12 mouse cellular contexts compared by ENCODE assay signal in genomic region chr6:28743586-28743985, GRCm38 (mm10).
DNase-seq lines count a peak whose midpoint lies in the region; ATAC-seq and TF ChIP-seq lines count a peak whose summit lies in the region.
"Had no signal": no experiment of that assay in that cellular context is flagged by ENCODE, and none has a peak within 500 bp of the region (broad histone marks: within the 10 kb centered on the region; RNA-seq: fewer than 3 reads in every experiment).

No protein-coding gene starts in this region.

- peaks cover 20% of the 10 kb centered on the region for H3K4me1 ChIP-seq in hindbrain, embryonic 12.5 days
- H3K4me1 ChIP-seq in hindbrain, embryonic 16.5 days (ENCODE audit: control insufficient read depth, insufficient read depth, low read depth, low read length), result peaks cover 15% of the 10 kb centered on the region
- H3K4me1 ChIP-seq in hindbrain, postnatal 0 days (ENCODE audit: insufficient read depth, low read length), result peaks cover 12% of the 10 kb centered on the region

- TF ChIP-seq CTCF in hindbrain, postnatal 0 days (IDR thresholded peaks at IDR 0.05; ENCODE audit: low read depth), result no peak

- H3K27ac ChIP-seq in hindbrain, embryonic 12.5 days, result peak overlapping the region; percentile 7; the same call in 1 of the 2 replicates
- no peak overlapping the region for H3K27ac ChIP-seq in hindbrain, embryonic 16.5 days (ENCODE audit: low read depth, low read length)
- H3K27ac ChIP-seq in hindbrain, postnatal 0 days, result no peak overlapping the region; the same call in 1 of the 2 replicates
- H3K27ac ChIP-seq: macrophage had no signal

- H3K27me3 ChIP-seq in hindbrain, embryonic 12.5 days, result no peaks in the 10 kb centered on the region
- no peaks in the 10 kb centered on the region for H3K27me3 ChIP-seq in hindbrain, embryonic 16.5 days (replicated peaks; ENCODE audit: control insufficient read depth, insufficient read depth, low read length)
- H3K27me3 ChIP-seq in hindbrain, postnatal 0 days (ENCODE audit: insufficient read depth, low read length), result no peaks in the 10 kb centered on the region

- no peak; the same call in 1 of the 2 replicates for ATAC-seq in hindbrain, embryonic 12.5 days (ENCODE audit: low FRiP score)
- ATAC-seq in hindbrain, embryonic 16.5 days, result no peak
- no peak for ATAC-seq in hindbrain, postnatal 0 days

- no peaks in the 10 kb centered on the region for H3K9me3 ChIP-seq in hindbrain, embryonic 12.5 days (replicated peaks)
- no peaks in the 10 kb centered on the region for H3K9me3 ChIP-seq in hindbrain, embryonic 16.5 days (ENCODE audit: control insufficient read depth, low read length)
- H3K9me3 ChIP-seq in hindbrain, postnatal 0 days (ENCODE audit: low read length), result no peaks in the 10 kb centered on the region

- DNase-seq in cerebellum, postnatal 10 days, result peak; percentile 36 to 58
- no peak for DNase-seq in cerebellum, adult 8-10 months
- DNase-seq in lung, postnatal 10 days, result peak; percentile 25
- no peak for DNase-seq in lung, postnatal 25 days (ENCODE audit: low spot score)
- peak; percentile 56 for DNase-seq in hindbrain, postnatal 0 days (ENCODE audit: low spot score)
- DNase-seq in adrenal gland, postnatal 36 days, result no peak
- DNase-seq: cerebellum, adult 11-12 months; embryo, embryonic 11 days; thymus, postnatal 36 days had no signal

- 0 out of 2 replicates have a peak, but pooled peaks cover 6% of the 10 kb centered on the region for H3K36me3 ChIP-seq in hindbrain, embryonic 12.5 days
- H3K36me3 ChIP-seq in hindbrain, embryonic 16.5 days (ENCODE audit: control insufficient read depth, insufficient read depth, low read length), result no peaks in the 10 kb centered on the region
- H3K36me3 ChIP-seq in hindbrain, postnatal 0 days (ENCODE audit: insufficient read depth, low read length), result no peaks in the 10 kb centered on the region

- H3K4me3 ChIP-seq in hindbrain, embryonic 12.5 days, result no peak overlapping the region
- no peak overlapping the region for H3K4me3 ChIP-seq in hindbrain, embryonic 16.5 days (ENCODE audit: low read length)
- no peak overlapping the region for H3K4me3 ChIP-seq in hindbrain, postnatal 0 days (ENCODE audit: low read length)

- WGBS in hindbrain, embryonic 12.5 days, result 44% methylated on average over 1 of the region's 1 CpGs
- WGBS in hindbrain, embryonic 16.5 days, result 30% methylated on average over 1 of the region's 1 CpGs
- WGBS in hindbrain, postnatal 0 days, result 26% methylated on average over 1 of the region's 1 CpGs

- no peak overlapping the region for H3K9ac ChIP-seq in hindbrain, embryonic 12.5 days
- no peak overlapping the region for H3K9ac ChIP-seq in hindbrain, embryonic 16.5 days (ENCODE audit: low read depth, low read length)
- no peak overlapping the region for H3K9ac ChIP-seq in hindbrain, postnatal 0 days (replicated peaks; ENCODE audit: low read length)

- H3K4me2 ChIP-seq in hindbrain, embryonic 12.5 days (replicated peaks), result no peak overlapping the region
- no peak overlapping the region for H3K4me2 ChIP-seq in hindbrain, embryonic 16.5 days (ENCODE audit: low read length)
- H3K4me2 ChIP-seq in hindbrain, postnatal 0 days (ENCODE audit: low read depth, low read length), result no peak overlapping the region

Comparison
In these comparisons a context has a peak if more than half of its experiments do, and no peak if none do; other contexts are left out.
1. DNase-seq: peak in cerebellum, postnatal 10 days (2 of 2), lung, postnatal 10 days (single experiment) and hindbrain, postnatal 0 days (single experiment); none in cerebellum, adult 8-10 months (single experiment), lung, postnatal 25 days (single experiment) and adrenal gland, postnatal 36 days (0 of 2).